Mouse (Mus musculus): ENCODE results near the gene Dnah14.

GRCm38 (mm10) chr1:181599376-181599775 lies 23.0 kb downstream of the Dnah14 start:
- no peak for TF ChIP-seq POU5F1 (IDR thresholded peaks at IDR 0.05; ENCODE audit: borderline replicate concordance, low read length)
- TF ChIP-seq CTCF (conservative IDR thresholded peaks at IDR 0.05; ENCODE audit: low read length) = no peak
- no peak for TF ChIP-seq NANOG (IDR thresholded peaks at IDR 0.05; ENCODE audit: borderline replicate concordance, low read length)

All from E14TG2a.4 (cell line).